Mouse (Mus musculus): Measurements from ENCODE around the gene Olfr1358. TPM values are rescaled to one million over a fixed set of nuclear protein-coding genes. Genes with fewer than 3 reads are reported as not detected.

The Olfr1358 gene
- polyA plus RNA-seq, 1 experiment from 2014 or later = not detected

Small RNA genes within 50 kb of the gene (microRNA-seq; reads per million reads assigned to microRNA genes)
- not detected for gene Gm27541

Other genes with a start within 250 kb of the Olfr1358 start
- 51.2 and 54.4 TPM in 2 replicates for gene Agpat3, start 164.9 kb upstream of the Olfr1358 start, polyA plus RNA-seq (2015; fragmentation: Nextera tagmentation; extraction: Ambion mirVana)
- 385 and 394 TPM in 2 replicates for gene Rrp1, start 104.4 kb upstream of the Olfr1358 start, polyA plus RNA-seq (2015; fragmentation: Nextera tagmentation; extraction: Ambion mirVana)
- gene Cstb, start 91.8 kb upstream of the Olfr1358 start, polyA plus RNA-seq (2015; fragmentation: Nextera tagmentation; extraction: Ambion mirVana) = 93.9 and 105 TPM in 2 replicates
- 19.2 and 20.1 TPM in 2 replicates for gene Pdxk, start 52.5 kb upstream of the Olfr1358 start, polyA plus RNA-seq (2015; fragmentation: Nextera tagmentation; extraction: Ambion mirVana)
- gene Ilvbl, start 56.9 kb downstream of the Olfr1358 start, polyA plus RNA-seq (2015; fragmentation: Nextera tagmentation; extraction: Ambion mirVana) = 56.1 and 61.2 TPM in 2 replicates
- 4.5 and 4.6 TPM in 2 replicates for gene Syde1, start 74.5 kb downstream of the Olfr1358 start, polyA plus RNA-seq (2015; fragmentation: Nextera tagmentation; extraction: Ambion mirVana)
- not detected in 2 replicates for gene Olfr1357, start 100.6 kb downstream of the Olfr1358 start, polyA plus RNA-seq (2015; fragmentation: Nextera tagmentation; extraction: Ambion mirVana)
- gene Casp14, start 200.9 kb downstream of the Olfr1358 start, polyA plus RNA-seq (2015; fragmentation: Nextera tagmentation; extraction: Ambion mirVana) = not detected in 2 replicates
- gene Ccdc105, start 235.6 kb downstream of the Olfr1358 start, polyA plus RNA-seq (2015; fragmentation: Nextera tagmentation; extraction: Ambion mirVana) = 0.19 and 0.48 TPM in 2 replicates

All from hindbrain, embryonic 13.5 days (tissue).